Mouse (Mus musculus): ENCODE results near the gene Helz. TPM values are rescaled to one million over a fixed set of nuclear protein-coding genes. Genes with fewer than 3 reads are reported as not detected.

Helz gene
- total RNA-seq, 2 experiments from 2014 or later: 25.3 to 28.0 TPM

- intact Hi-C loops (cut with DNase I): no loop called here
- DNase-seq (ENCODE audit: low spot score): no peak
These were observed 157.3 kb downstream of the Helz start for GRCm38 (mm10) chr11:107705060-107705459.

GRCm38 (mm10) chr11:107705476-107706074, 157.8 kb downstream of the Helz start:
- DNase-seq (ENCODE audit: low spot score): no peak
- intact Hi-C loops (cut with DNase I): no loop called here

DNA sequence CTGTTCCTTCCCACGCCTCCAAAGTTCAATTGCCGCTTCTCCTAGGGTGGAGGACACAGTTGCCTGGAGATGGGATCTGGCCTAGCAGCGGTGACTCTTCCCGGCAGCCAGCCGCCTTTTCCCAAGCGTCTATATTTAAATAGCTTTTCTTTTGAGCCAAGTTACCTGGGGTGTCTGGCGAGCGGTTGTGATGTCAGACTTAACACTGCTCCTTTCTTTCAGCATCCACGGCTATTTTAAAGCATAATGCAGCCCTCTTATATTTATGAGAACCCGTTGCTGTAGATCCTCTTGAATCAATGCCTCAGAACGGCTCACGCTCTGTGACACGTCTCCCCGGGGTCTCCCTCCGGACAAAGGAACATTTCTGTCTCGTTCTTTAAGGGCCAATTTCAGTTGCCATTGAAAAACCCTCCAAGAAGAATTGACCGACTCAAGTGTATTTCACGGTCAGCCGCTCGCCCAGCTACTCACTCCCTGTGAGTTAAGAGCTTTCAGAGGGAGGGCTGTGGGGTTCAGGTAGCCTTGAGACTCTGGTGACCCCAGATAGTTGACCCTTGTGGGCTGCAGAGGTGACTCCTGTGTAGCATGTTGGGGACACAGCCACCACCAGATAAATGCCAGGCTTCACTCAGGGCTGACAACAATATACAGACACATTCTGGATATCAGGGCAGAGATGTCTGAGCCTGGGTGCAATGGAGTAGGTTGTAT, 160.3 kb downstream of the Helz start:
- DNase-seq (ENCODE audit: low spot score): no peak
- intact Hi-C loops (cut with DNase I): no loop called here

DNA sequence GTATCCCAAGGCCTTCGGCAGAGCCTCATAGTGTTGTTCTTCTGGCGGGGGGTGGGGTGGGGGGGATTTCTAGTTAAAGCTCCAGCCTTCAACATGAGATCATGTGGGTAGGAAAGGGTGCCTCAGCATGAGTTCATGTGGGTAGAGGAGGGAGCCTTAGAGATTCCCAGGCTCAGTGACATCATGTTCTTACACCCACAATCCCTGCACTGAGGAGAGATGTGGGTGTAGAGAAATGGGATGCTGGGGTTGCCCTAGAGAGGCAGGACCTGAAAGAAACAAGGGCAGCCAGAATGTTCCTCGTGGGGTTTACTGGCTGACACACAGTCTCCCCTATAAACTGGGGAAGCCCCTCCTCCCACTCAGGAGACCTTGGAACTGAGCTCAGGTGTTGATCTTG, 162.6 kb downstream of the Helz start:
- intact Hi-C loops (cut with DNase I): no loop called here
- no peak for DNase-seq (ENCODE audit: low spot score)

- intact Hi-C loops (cut with DNase I): no loop called here
- DNase-seq (ENCODE audit: low spot score): no peak
These were observed 166.6 kb downstream of the Helz start for GRCm38 (mm10) chr11:107714368-107714767.

- intact Hi-C loops (cut with DNase I): no loop called here
- no peak for DNase-seq (ENCODE audit: low spot score)
These were observed 168.7 kb downstream of the Helz start, which contains the start of gene Cacng1 for GRCm38 (mm10) chr11:107716332-107716938. TSS of gene Cacng1 (minus strand) at chr11:107716522.

DNA sequence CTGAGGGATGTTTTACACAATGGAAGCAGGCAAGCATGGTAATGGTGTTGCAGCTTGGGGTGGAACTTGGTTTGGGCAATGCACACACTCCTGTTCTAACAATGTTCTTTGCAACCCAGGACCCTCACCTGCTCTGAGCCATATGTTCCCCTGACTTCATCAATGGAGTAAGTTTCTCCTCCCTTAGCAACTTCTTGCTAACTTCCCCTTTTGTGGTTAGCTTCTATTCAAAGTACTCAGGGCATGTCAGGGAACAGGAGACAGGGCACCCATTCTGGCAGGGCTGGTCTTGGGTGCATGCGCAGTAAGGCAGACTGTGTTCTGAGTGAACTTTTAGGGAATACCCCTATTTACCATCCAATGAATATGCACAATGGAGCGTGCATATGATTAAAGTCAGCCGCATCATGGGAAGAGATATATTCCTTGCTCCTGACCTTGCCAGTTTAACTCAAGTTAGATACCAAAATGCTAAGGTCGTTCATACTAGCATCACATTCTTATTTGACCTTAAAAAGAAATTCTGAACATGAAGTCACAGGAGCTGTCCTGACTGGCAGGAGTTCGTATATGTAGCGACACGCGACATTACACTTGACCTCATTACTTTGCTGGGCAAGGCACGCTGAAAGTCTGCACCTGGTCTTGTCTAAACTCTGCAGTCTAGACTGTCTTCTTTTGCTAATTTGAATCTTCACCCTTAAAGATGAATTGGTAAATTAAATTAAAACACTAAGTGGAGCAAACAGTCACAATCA, 172.7 kb downstream of the Helz start:
- intact Hi-C loops (cut with DNase I): no loop called here
- no peak for DNase-seq (ENCODE audit: low spot score)

DNA sequence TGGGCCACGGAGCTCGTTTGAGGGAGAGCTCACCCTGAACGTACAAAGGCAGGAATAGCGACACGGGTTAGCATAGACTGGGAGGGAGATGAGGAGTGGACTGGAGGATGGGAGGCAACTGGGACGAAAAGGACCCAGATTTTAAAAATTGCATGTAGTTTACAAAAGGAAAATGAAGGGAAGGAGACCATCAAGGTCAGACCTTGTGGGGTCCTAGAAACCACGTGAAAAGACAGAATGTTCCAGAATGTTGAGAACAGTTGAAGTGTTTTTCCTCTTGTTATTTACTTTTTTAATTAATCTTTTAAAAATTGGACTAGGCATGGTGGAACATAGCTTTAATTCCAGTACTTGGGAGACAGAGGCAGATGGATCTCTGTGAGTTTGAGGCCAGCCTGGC, 173.3 kb downstream of the Helz start:
- no peak for DNase-seq (ENCODE audit: low spot score)

GRCm38 (mm10) chr11:107724603-107725002, 176.9 kb downstream of the Helz start:
- no peak for DNase-seq (ENCODE audit: low spot score)
- intact Hi-C loops (cut with DNase I): no loop called here

More for the DNA sequence above, 173.3 kb downstream of the Helz start:
- intact Hi-C loops (cut with DNase I): no loop called here

- DNase-seq (ENCODE audit: low spot score): no peak
- intact Hi-C loops (cut with DNase I): no loop called here
These were observed 180.5 kb downstream of the Helz start for GRCm38 (mm10) chr11:107728073-107728863.

- intact Hi-C loops (cut with DNase I): no loop called here
- no peak for DNase-seq (ENCODE audit: low spot score)
These were observed 181.4 kb downstream of the Helz start for GRCm38 (mm10) chr11:107729141-107729540.

DNA sequence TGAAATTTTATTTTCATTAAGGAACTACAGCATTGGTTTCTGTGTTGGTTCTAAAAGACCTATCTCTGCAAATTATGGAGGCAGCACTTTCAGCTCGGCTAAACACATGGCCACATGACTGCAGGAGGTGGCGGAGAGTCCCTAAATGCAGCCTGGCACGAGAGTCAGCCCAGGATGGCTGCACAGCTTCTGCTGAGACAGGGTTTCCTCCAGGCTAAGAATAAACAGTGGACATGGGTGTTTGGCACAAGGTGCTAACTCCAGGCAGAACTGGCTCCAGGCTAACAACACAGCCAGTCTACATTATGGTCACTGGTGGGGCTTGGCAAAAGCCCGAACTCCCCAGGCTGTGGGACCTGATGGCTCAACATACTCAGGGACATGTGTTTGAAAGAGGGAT, 183.2 kb downstream of the Helz start:
- no peak for DNase-seq (ENCODE audit: low spot score)
- intact Hi-C loops (cut with DNase I): no loop called here

DNA sequence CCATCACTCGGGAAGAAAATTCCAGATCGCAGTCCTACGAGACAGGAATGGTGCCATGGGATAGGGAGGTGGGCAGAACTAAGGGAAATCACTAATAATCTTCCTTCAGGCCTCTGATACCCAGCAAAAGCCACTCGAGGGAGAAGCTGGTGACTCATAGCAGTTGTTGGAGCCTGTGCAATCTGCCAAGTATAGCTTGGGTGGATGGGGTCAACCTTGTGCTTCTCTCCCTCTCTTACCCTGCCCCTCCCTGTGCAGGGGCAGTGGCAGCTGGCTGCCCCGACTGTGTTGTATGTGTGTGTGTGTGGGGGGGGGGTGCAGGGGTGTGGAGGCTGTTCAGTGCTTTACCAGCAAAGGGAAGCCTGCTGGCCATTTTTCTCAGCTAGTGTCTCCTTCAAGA, 183.8 kb downstream of the Helz start:
- intact Hi-C loops (cut with DNase I): no loop called here
- no peak for DNase-seq (ENCODE audit: low spot score)

- intact Hi-C loops (cut with DNase I): no loop called here
- no peak for DNase-seq (ENCODE audit: low spot score)
These were observed 186.4 kb downstream of the Helz start for GRCm38 (mm10) chr11:107734133-107734532.

GRCm38 (mm10) chr11:107737886-107738285, 190.2 kb downstream of the Helz start:
- no peak for DNase-seq (ENCODE audit: low spot score)
- intact Hi-C loops (cut with DNase I): no loop called here

- intact Hi-C loops (cut with DNase I): no loop called here
- no peak for DNase-seq (ENCODE audit: low spot score)
These were observed 190.8 kb downstream of the Helz start for GRCm38 (mm10) chr11:107738418-107739099.

DNA sequence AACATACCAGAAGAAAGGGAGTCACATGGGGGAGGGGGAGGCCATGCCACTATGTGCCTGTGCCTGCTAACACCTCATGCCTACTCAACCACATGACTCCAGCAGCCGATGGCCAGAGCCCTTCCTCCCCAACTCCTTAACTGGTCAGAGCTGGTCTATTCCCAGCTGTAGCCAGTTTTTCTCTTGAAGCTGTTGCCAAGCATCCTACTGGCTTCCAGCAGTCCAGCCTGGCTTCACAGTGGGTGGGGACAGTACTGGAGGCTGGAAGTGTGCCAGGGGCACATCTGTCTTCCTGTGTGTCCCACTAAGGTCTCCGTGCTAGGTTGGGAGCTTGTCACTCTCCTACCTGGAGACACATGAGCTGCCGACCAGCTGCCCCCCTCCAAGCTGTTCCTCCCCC, 195.4 kb downstream of the Helz start:
- DNase-seq (ENCODE audit: low spot score): no peak
- intact Hi-C loops (cut with DNase I): no loop called here

All from heart, postnatal 25 days (tissue).